Mouse (Mus musculus) heart, embryonic 10.5 days (tissue): Measurements from ENCODE around the gene Stox2. TPM values are rescaled to one million over a fixed set of nuclear protein-coding genes. Genes with fewer than 3 reads are reported as not detected.
"Not testable (repeated sequence)": the region's sequence is repeated elsewhere in the genome, so short reads cannot be mapped to it uniquely, and the experiment has no call there.

Experiments used
- DNase-seq: peaks from one replicate; pipeline ENCODE4 v3.0.0-alpha.2; 2017; ENCODE audit warnings: low spot score
- H3K27ac ChIP-seq: fragments of 300-500 bp; sonication (generic); 2 replicates; pipeline ENCODE4 v1.5.1; 2016; ENCODE audit warnings: mild to moderate bottlenecking
- H3K27me3 ChIP-seq: fragments of 300-500 bp; sonication (generic); 2 replicates; pipeline ENCODE4 v1.6.1; 2016; ENCODE audit warnings: mild to moderate bottlenecking; ENCODE audit not compliant: poor library complexity, insufficient read depth, severe bottlenecking
- H3K36me3 ChIP-seq: fragments of 300-500 bp; sonication (generic); 2 replicates; pipeline ENCODE4 v1.6.1; 2016; ENCODE audit warnings: mild to moderate bottlenecking, moderate library complexity
- H3K4me1 ChIP-seq: fragments of 300-500 bp; sonication (generic); 2 replicates; pipeline ENCODE4 v1.6.1; 2016; ENCODE audit warnings: mild to moderate bottlenecking
- H3K4me3 ChIP-seq: fragments of 300-500 bp; sonication (generic); 2 replicates; pipeline ENCODE4 v1.5.1; 2016; ENCODE audit warnings: mild to moderate bottlenecking, moderate library complexity
- H3K9me3 ChIP-seq: fragments of 300-500 bp; sonication (generic); 2 replicates; pipeline ENCODE4 v1.6.1; 2016; ENCODE audit warnings: mild to moderate bottlenecking, moderate library complexity
- WGBS: fragments of 180-500 bp; shearing (Covaris S2); methylation state at CpG from one replicate; pipeline ENCODE4 v1.1.7; 2016; 5-methylcytosine and 5-hydroxymethylcytosine counted together
- polyA plus RNA-seq: library from polyadenylated mRNA; unstranded; fragments of >200 nt; fragmentation: Nextera tagmentation; extraction: Ambion mirVana; gene quantifications from 2 replicates; pipeline ENCODE4 v1.2.1, GENCODE M21; 2016

The Stox2 gene
- polyA plus RNA-seq, 1 experiment from 2014 or later = 7.5 TPM

- Histone ChIP-seq H3K9me3 (no peaks in the 10 kb centered on the region), H3K27ac (no peak overlapping the region), H3K4me1 (no peaks in the 10 kb centered on the region), H3K27me3 (no peaks in the 10 kb centered on the region), H3K36me3 (no peaks in the 10 kb centered on the region), H3K4me3 (no peak overlapping the region)
- DNase-seq = no peak
- WGBS = 67% methylated on average over 2 of the region's 2 CpGs
Measured at GRCm38 (mm10) chr8:47435861-47436260, 10.3 kb downstream of the Stox2 start.

GRCm38 (mm10) chr8:47435412-47435811, 10.8 kb downstream of the Stox2 start:
- no peaks in the 10 kb centered on the region for H3K36me3 ChIP-seq
- H3K9me3 ChIP-seq = no peaks in the 10 kb centered on the region
- DNase-seq = no peak
- no peak overlapping the region for H3K4me3 ChIP-seq
- H3K27ac ChIP-seq = no peak overlapping the region
- WGBS = 73% methylated on average over 4 of the region's 4 CpGs
- no peaks in the 10 kb centered on the region for H3K4me1 ChIP-seq
- no peaks in the 10 kb centered on the region for H3K27me3 ChIP-seq

GRCm38 (mm10) chr8:47431263-47431662, 14.9 kb downstream of the Stox2 start:
- no peak overlapping the region for H3K27ac ChIP-seq
- 67% methylated on average over 4 of the region's 4 CpGs for WGBS

GRCm38 (mm10) chr8:47414258-47414525, 32.0 kb downstream of the Stox2 start:
- 1% methylated on average over 8 of the region's 8 CpGs for WGBS
- DNase-seq = not testable (repeated sequence)

More at GRCm38 (mm10) chr8:47431263-47431662, 14.9 kb downstream of the Stox2 start:
- no peaks in the 10 kb centered on the region for H3K36me3 ChIP-seq
- DNase-seq = no peak
- no peaks in the 10 kb centered on the region for H3K27me3 ChIP-seq
- H3K4me1 ChIP-seq = no peaks in the 10 kb centered on the region
- H3K4me3 ChIP-seq = no peak overlapping the region
- H3K9me3 ChIP-seq = no peaks in the 10 kb centered on the region

GRCm38 (mm10) chr8:47413524-47414257, 32.5 kb downstream of the Stox2 start:
- Histone ChIP-seq H3K27me3 (peaks cover 79% of the 10 kb centered on the region), H3K27ac (peak overlapping the region; percentile 73), H3K36me3 (no peaks in the 10 kb centered on the region), H3K9me3 (no peaks in the 10 kb centered on the region), H3K4me1 (peaks cover 19% of the 10 kb centered on the region), H3K4me3 (peak overlapping the region; percentile 83)
- DNase-seq = no peak
- under 1% methylated on average over 44 of the region's 46 CpGs for WGBS

More at GRCm38 (mm10) chr8:47414258-47414525, 32.0 kb downstream of the Stox2 start:
- H3K27ac ChIP-seq, H3K9me3 ChIP-seq, H3K36me3 ChIP-seq: not testable (repeated sequence)
- Histone ChIP-seq H3K27me3 (peaks cover 74% of the 10 kb centered on the region), H3K4me3 (peak overlapping the region; percentile 83), H3K4me1 (peaks cover 17% of the 10 kb centered on the region)

- peak overlapping the region; percentile 73 for H3K27ac ChIP-seq
- WGBS = under 1% methylated on average over 81 of the region's 81 CpGs
- peaks cover 19% of the 10 kb centered on the region for H3K4me1 ChIP-seq
- DNase-seq = no peak
- H3K27me3 ChIP-seq = peaks cover 87% of the 10 kb centered on the region
- no peaks in the 10 kb centered on the region for H3K36me3 ChIP-seq
- H3K9me3 ChIP-seq = no peaks in the 10 kb centered on the region
- peak overlapping the region; percentile 83 for H3K4me3 ChIP-seq
Measured at GRCm38 (mm10) chr8:47412696-47413523, 33.3 kb downstream of the Stox2 start.

GRCm38 (mm10) chr8:47411994-47412695, 34.0 kb downstream of the Stox2 start:
- Histone ChIP-seq H3K36me3 (no peaks in the 10 kb centered on the region), H3K4me1 (peaks cover 19% of the 10 kb centered on the region), H3K27ac (peak overlapping the region; percentile 73; the same call in 1 of the 2 replicates), H3K27me3 (peaks cover 93% of the 10 kb centered on the region), H3K9me3 (no peaks in the 10 kb centered on the region), H3K4me3 (peak overlapping the region; percentile 83)
- WGBS = under 1% methylated on average over 43 of the region's 43 CpGs
- DNase-seq = no peak

GRCm38 (mm10) chr8:47411321-47411720, 34.8 kb downstream of the Stox2 start:
- no peak for DNase-seq

GRCm38 (mm10) chr8:47409061-47409460, 37.1 kb downstream of the Stox2 start:
- WGBS = 5% methylated on average over 8 of the region's 8 CpGs
- no peaks in the 10 kb centered on the region for H3K36me3 ChIP-seq
- no peaks in the 10 kb centered on the region for H3K9me3 ChIP-seq
- H3K4me3 ChIP-seq = 0 out of 2 replicates have a peak overlapping the region, but pooled peaks have one; percentile 2
- no peak for DNase-seq
- H3K27ac ChIP-seq = no peak overlapping the region
- H3K4me1 ChIP-seq = peaks cover 19% of the 10 kb centered on the region
- peaks cover 67% of the 10 kb centered on the region for H3K27me3 ChIP-seq

More at GRCm38 (mm10) chr8:47411321-47411720, 34.8 kb downstream of the Stox2 start:
- H3K4me3 ChIP-seq = no peak overlapping the region
- H3K27me3 ChIP-seq = peaks cover 86% of the 10 kb centered on the region
- no peak overlapping the region for H3K27ac ChIP-seq
- H3K9me3 ChIP-seq = no peaks in the 10 kb centered on the region
- peaks cover 19% of the 10 kb centered on the region for H3K4me1 ChIP-seq
- WGBS = 6% methylated on average over 12 of the region's 12 CpGs
- H3K36me3 ChIP-seq = no peaks in the 10 kb centered on the region

GRCm38 (mm10) chr8:47404852-47405251, 41.3 kb downstream of the Stox2 start:
- Histone ChIP-seq H3K27ac (no peak overlapping the region), H3K4me1 (peaks cover 5% of the 10 kb centered on the region; the same call in 1 of the 2 replicates), H3K27me3 (peaks cover 25% of the 10 kb centered on the region), H3K9me3 (no peaks in the 10 kb centered on the region), H3K4me3 (no peak overlapping the region), H3K36me3 (no peaks in the 10 kb centered on the region)
- 83% methylated on average over 1 of the region's 2 CpGs for WGBS
- no peak for DNase-seq

GRCm38 (mm10) chr8:47392927-47393326, 53.2 kb downstream of the Stox2 start:
- H3K27me3 ChIP-seq = peaks cover 7% of the 10 kb centered on the region; the same call in 1 of the 2 replicates
- H3K4me1 ChIP-seq = peaks cover 8% of the 10 kb centered on the region; the same call in 1 of the 2 replicates
- H3K27ac ChIP-seq = no peak overlapping the region
- no peaks in the 10 kb centered on the region for H3K36me3 ChIP-seq
- no peak overlapping the region for H3K4me3 ChIP-seq
- 50% methylated on average over 7 of the region's 7 CpGs for WGBS
- no peaks in the 10 kb centered on the region for H3K9me3 ChIP-seq
- no peak for DNase-seq

- H3K36me3 ChIP-seq = no peaks in the 10 kb centered on the region
- peaks cover 9% of the 10 kb centered on the region; the same call in 1 of the 2 replicates for H3K4me1 ChIP-seq
- DNase-seq = no peak
- peaks cover 7% of the 10 kb centered on the region; the same call in 1 of the 2 replicates for H3K27me3 ChIP-seq
- WGBS = 77% methylated on average over 18 of the region's 18 CpGs
- no peak overlapping the region for H3K4me3 ChIP-seq
- no peaks in the 10 kb centered on the region for H3K9me3 ChIP-seq
- H3K27ac ChIP-seq = no peak overlapping the region
Measured at GRCm38 (mm10) chr8:47392290-47392689, 53.9 kb downstream of the Stox2 start.
